Mouse (Mus musculus): ENCODE measurements around the gene Smndc1. TPM values are rescaled to one million over a fixed set of nuclear protein-coding genes. Genes with fewer than 3 reads are reported as not detected.
A peak's percentile ranks its signal among the peaks of the same experiment; 100 is the strongest.

The Smndc1 gene
- polyA plus RNA-seq, 1 experiment from 2014 or later: 42.0 TPM

- 58% methylated on average over 5 of the region's 5 CpGs for WGBS
- Histone ChIP-seq H3K4me1 (ENCODE audit: control insufficient read depth, insufficient read depth, low read length) (0 out of 2 replicates have a peak, but pooled peaks cover 2% of the 10 kb centered on the region), H3K4me3 (replicated peaks; ENCODE audit: low read depth, low read length) (no peak overlapping the region), H3K27me3 (ENCODE audit: control insufficient read depth, insufficient read depth, low read length) (no peaks in the 10 kb centered on the region), H3K4me2 (ENCODE audit: low read length) (no peak overlapping the region), H3K9me3 (ENCODE audit: control insufficient read depth, low read length) (no peaks in the 10 kb centered on the region), H3K27ac (replicated peaks; ENCODE audit: low read depth, low read length) (no peak overlapping the region), H3K9ac (replicated peaks; ENCODE audit: low read length) (no peak overlapping the region), H3K36me3 (ENCODE audit: control insufficient read depth, insufficient read depth, low read length) (no peaks in the 10 kb centered on the region)
- DNase-seq (peak; percentile 74), ATAC-seq (ENCODE audit: low FRiP score, low TSS enrichment) (no peak)
These were observed 29.5 kb upstream of the Smndc1 start for GRCm38 (mm10) chr19:53419834-53420233.

GRCm38 (mm10) chr19:53415198-53415597, 24.8 kb upstream of the Smndc1 start:
- WGBS: 87% methylated on average over 17 of the region's 17 CpGs
- no peak overlapping the region for H3K27ac ChIP-seq (replicated peaks; ENCODE audit: low read depth, low read length)
- no peaks in the 10 kb centered on the region for H3K9me3 ChIP-seq (ENCODE audit: control insufficient read depth, low read length)
- no peaks in the 10 kb centered on the region for H3K36me3 ChIP-seq (ENCODE audit: control insufficient read depth, insufficient read depth, low read length)
- H3K4me1 ChIP-seq (ENCODE audit: control insufficient read depth, insufficient read depth, low read length): peaks cover 8% of the 10 kb centered on the region; the same call in 1 of the 2 replicates
- no peaks in the 10 kb centered on the region for H3K27me3 ChIP-seq (ENCODE audit: control insufficient read depth, insufficient read depth, low read length)
- no peak overlapping the region for H3K4me3 ChIP-seq (replicated peaks; ENCODE audit: low read depth, low read length)
- no peak for ATAC-seq (ENCODE audit: low FRiP score, low TSS enrichment)
- no peak overlapping the region for H3K4me2 ChIP-seq (ENCODE audit: low read length)
- no peak for DNase-seq
- H3K9ac ChIP-seq (replicated peaks; ENCODE audit: low read length): no peak overlapping the region

GRCm38 (mm10) chr19:53414650-53415049, 24.3 kb upstream of the Smndc1 start:
- no peak overlapping the region for H3K9ac ChIP-seq (replicated peaks; ENCODE audit: low read length)
- no peak for DNase-seq
- WGBS: 88% methylated on average over 11 of the region's 11 CpGs
- H3K36me3 ChIP-seq (ENCODE audit: control insufficient read depth, insufficient read depth, low read length): no peaks in the 10 kb centered on the region
- no peak overlapping the region for H3K4me3 ChIP-seq (replicated peaks; ENCODE audit: low read depth, low read length)
- H3K27me3 ChIP-seq (ENCODE audit: control insufficient read depth, insufficient read depth, low read length): no peaks in the 10 kb centered on the region
- H3K4me1 ChIP-seq (ENCODE audit: control insufficient read depth, insufficient read depth, low read length): peaks cover 8% of the 10 kb centered on the region; the same call in 1 of the 2 replicates
- H3K27ac ChIP-seq (replicated peaks; ENCODE audit: low read depth, low read length): no peak overlapping the region
- H3K4me2 ChIP-seq (ENCODE audit: low read length): no peak overlapping the region
- H3K9me3 ChIP-seq (ENCODE audit: control insufficient read depth, low read length): no peaks in the 10 kb centered on the region
- no peak for ATAC-seq (ENCODE audit: low FRiP score, low TSS enrichment)

GRCm38 (mm10) chr19:53413617-53414380, 23.4 kb upstream of the Smndc1 start:
- 93% methylated on average over 15 of the region's 15 CpGs for WGBS
- H3K9me3 ChIP-seq (ENCODE audit: control insufficient read depth, low read length): no peaks in the 10 kb centered on the region
- H3K4me3 ChIP-seq (replicated peaks; ENCODE audit: low read depth, low read length): no peak overlapping the region
- ATAC-seq (ENCODE audit: low FRiP score, low TSS enrichment) (no peak), DNase-seq (no peak)
- no peak overlapping the region for H3K9ac ChIP-seq (replicated peaks; ENCODE audit: low read length)
- H3K4me1 ChIP-seq (ENCODE audit: control insufficient read depth, insufficient read depth, low read length): peaks cover 8% of the 10 kb centered on the region; the same call in 1 of the 2 replicates
- H3K27me3 ChIP-seq (ENCODE audit: control insufficient read depth, insufficient read depth, low read length): no peaks in the 10 kb centered on the region
- no peak overlapping the region for H3K4me2 ChIP-seq (ENCODE audit: low read length)
- no peak overlapping the region for H3K27ac ChIP-seq (replicated peaks; ENCODE audit: low read depth, low read length)
- no peaks in the 10 kb centered on the region for H3K36me3 ChIP-seq (ENCODE audit: control insufficient read depth, insufficient read depth, low read length)

- Histone ChIP-seq H3K36me3 (ENCODE audit: control insufficient read depth, insufficient read depth, low read length) (no peaks in the 10 kb centered on the region), H3K4me2 (ENCODE audit: low read length) (no peak overlapping the region), H3K9me3 (ENCODE audit: control insufficient read depth, low read length) (no peaks in the 10 kb centered on the region), H3K27ac (replicated peaks; ENCODE audit: low read depth, low read length) (no peak overlapping the region), H3K27me3 (ENCODE audit: control insufficient read depth, insufficient read depth, low read length) (no peaks in the 10 kb centered on the region), H3K4me1 (ENCODE audit: control insufficient read depth, insufficient read depth, low read length) (peaks cover 8% of the 10 kb centered on the region; the same call in 1 of the 2 replicates), H3K4me3 (replicated peaks; ENCODE audit: low read depth, low read length) (no peak overlapping the region), H3K9ac (replicated peaks; ENCODE audit: low read length) (no peak overlapping the region)
- no peak for ATAC-seq (ENCODE audit: low FRiP score, low TSS enrichment)
- DNase-seq: no peak
- 11% methylated on average over 6 of the region's 6 CpGs for WGBS
These were observed 21.9 kb upstream of the Smndc1 start for GRCm38 (mm10) chr19:53412149-53412848.

GRCm38 (mm10) chr19:53409663-53410307, 19.4 kb upstream of the Smndc1 start:
- H3K4me1 ChIP-seq (ENCODE audit: control insufficient read depth, insufficient read depth, low read length): peaks cover 8% of the 10 kb centered on the region; the same call in 1 of the 2 replicates
- H3K9ac ChIP-seq (replicated peaks; ENCODE audit: low read length): no peak overlapping the region
- no peaks in the 10 kb centered on the region for H3K9me3 ChIP-seq (ENCODE audit: control insufficient read depth, low read length)
- H3K27me3 ChIP-seq (ENCODE audit: control insufficient read depth, insufficient read depth, low read length): no peaks in the 10 kb centered on the region
- DNase-seq (no peak), ATAC-seq (ENCODE audit: low FRiP score, low TSS enrichment) (no peak)
- no peak overlapping the region for H3K27ac ChIP-seq (replicated peaks; ENCODE audit: low read depth, low read length)
- no peaks in the 10 kb centered on the region for H3K36me3 ChIP-seq (ENCODE audit: control insufficient read depth, insufficient read depth, low read length)
- H3K4me2 ChIP-seq (ENCODE audit: low read length): no peak overlapping the region
- no peak overlapping the region for H3K4me3 ChIP-seq (replicated peaks; ENCODE audit: low read depth, low read length)
- WGBS: 68% methylated on average over 17 of the region's 17 CpGs

GRCm38 (mm10) chr19:53408398-53408797, 18.0 kb upstream of the Smndc1 start:
- no peak overlapping the region for H3K4me3 ChIP-seq (replicated peaks; ENCODE audit: low read depth, low read length)
- H3K27ac ChIP-seq (replicated peaks; ENCODE audit: low read depth, low read length): no peak overlapping the region
- H3K9ac ChIP-seq (replicated peaks; ENCODE audit: low read length): no peak overlapping the region
- H3K9me3 ChIP-seq (ENCODE audit: control insufficient read depth, low read length): no peaks in the 10 kb centered on the region
- WGBS: 93% methylated on average over 8 of the region's 8 CpGs
- no peak for ATAC-seq (ENCODE audit: low FRiP score, low TSS enrichment)
- H3K27me3 ChIP-seq (ENCODE audit: control insufficient read depth, insufficient read depth, low read length): no peaks in the 10 kb centered on the region
- H3K36me3 ChIP-seq (ENCODE audit: control insufficient read depth, insufficient read depth, low read length): no peaks in the 10 kb centered on the region
- peaks cover 8% of the 10 kb centered on the region; the same call in 1 of the 2 replicates for H3K4me1 ChIP-seq (ENCODE audit: control insufficient read depth, insufficient read depth, low read length)
- no peak for DNase-seq
- H3K4me2 ChIP-seq (ENCODE audit: low read length): no peak overlapping the region

GRCm38 (mm10) chr19:53407350-53407749, 17.0 kb upstream of the Smndc1 start:
- no peak overlapping the region for H3K27ac ChIP-seq (replicated peaks; ENCODE audit: low read depth, low read length)
- no peaks in the 10 kb centered on the region for H3K27me3 ChIP-seq (ENCODE audit: control insufficient read depth, insufficient read depth, low read length)
- H3K4me2 ChIP-seq (ENCODE audit: low read length): no peak overlapping the region
- H3K4me3 ChIP-seq (replicated peaks; ENCODE audit: low read depth, low read length): no peak overlapping the region
- H3K4me1 ChIP-seq (ENCODE audit: control insufficient read depth, insufficient read depth, low read length): peaks cover 8% of the 10 kb centered on the region; the same call in 1 of the 2 replicates
- WGBS: 76% methylated on average over 2 of the region's 2 CpGs
- no peak overlapping the region for H3K9ac ChIP-seq (replicated peaks; ENCODE audit: low read length)
- DNase-seq (no peak), ATAC-seq (ENCODE audit: low FRiP score, low TSS enrichment) (no peak)
- H3K36me3 ChIP-seq (ENCODE audit: control insufficient read depth, insufficient read depth, low read length): no peaks in the 10 kb centered on the region
- no peaks in the 10 kb centered on the region for H3K9me3 ChIP-seq (ENCODE audit: control insufficient read depth, low read length)
